Mouse (Mus musculus): ENCODE data around the gene Nrp2. TPM values are rescaled to one million over a fixed set of nuclear protein-coding genes. Genes with fewer than 3 reads are reported as not detected.

Nrp2 gene
- polyA plus RNA-seq, 1 experiment from 2014 or later: 29.3 TPM

GRCm38 (mm10) chr1:62718750-62719149 is 15.7 kb downstream of the Nrp2 start:
- no peak for ATAC-seq (ENCODE audit: low FRiP score)
- no peak overlapping the region for H3K4me3 ChIP-seq (ENCODE audit: low read depth, low read length)
- no peak for DNase-seq (ENCODE audit: low spot score)
- no peaks in the 10 kb centered on the region for H3K9me3 ChIP-seq (ENCODE audit: control insufficient read depth, low read length)
- H3K4me1 ChIP-seq (replicated peaks; ENCODE audit: control insufficient read depth, insufficient read depth, low read length): peaks cover 4% of the 10 kb centered on the region
- H3K9ac ChIP-seq (ENCODE audit: low read depth, low read length): no peak overlapping the region
- WGBS: 81% methylated on average over 8 of the region's 8 CpGs
- H3K27ac ChIP-seq (ENCODE audit: low read depth, low read length): no peak overlapping the region
- H3K36me3 ChIP-seq (ENCODE audit: control insufficient read depth, insufficient read depth, low read length): no peaks in the 10 kb centered on the region
- H3K4me2 ChIP-seq (replicated peaks; ENCODE audit: low read depth, low read length): no peak overlapping the region
- no peaks in the 10 kb centered on the region for H3K27me3 ChIP-seq (ENCODE audit: control insufficient read depth, insufficient read depth, low read length)

DNA sequence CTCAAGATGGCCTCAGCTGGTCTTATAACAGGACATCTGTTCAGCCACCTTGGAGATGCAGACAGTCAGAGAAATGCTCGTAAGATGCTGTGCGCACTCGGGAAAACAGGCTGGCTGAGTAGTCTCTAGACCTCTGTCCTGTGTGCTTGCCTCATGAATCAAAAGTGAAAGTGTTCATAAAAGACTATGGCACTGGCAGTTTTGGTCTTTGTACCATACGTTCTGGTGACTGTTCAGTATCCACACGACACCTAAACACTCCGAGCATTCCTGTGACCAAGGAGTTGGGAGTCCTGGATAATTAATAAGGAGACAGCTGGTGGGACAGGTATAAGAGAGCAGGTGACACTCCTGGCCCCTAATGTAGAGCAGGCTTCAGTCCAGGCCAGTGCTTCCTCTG is 16.7 kb downstream of the Nrp2 start:
- Histone ChIP-seq H3K9me3 (ENCODE audit: control insufficient read depth, low read length) (no peaks in the 10 kb centered on the region), H3K4me2 (replicated peaks; ENCODE audit: low read depth, low read length) (no peak overlapping the region), H3K4me1 (replicated peaks; ENCODE audit: control insufficient read depth, insufficient read depth, low read length) (peaks cover 4% of the 10 kb centered on the region), H3K27ac (ENCODE audit: low read depth, low read length) (no peak overlapping the region), H3K27me3 (ENCODE audit: control insufficient read depth, insufficient read depth, low read length) (no peaks in the 10 kb centered on the region), H3K9ac (ENCODE audit: low read depth, low read length) (no peak overlapping the region), H3K36me3 (ENCODE audit: control insufficient read depth, insufficient read depth, low read length) (no peaks in the 10 kb centered on the region), H3K4me3 (ENCODE audit: low read depth, low read length) (no peak overlapping the region)
- DNase-seq (ENCODE audit: low spot score): no peak
- no peak for ATAC-seq (ENCODE audit: low FRiP score)
- WGBS: 87% methylated on average over 6 of the region's 6 CpGs

GRCm38 (mm10) chr1:62720176-62720575 is 17.1 kb downstream of the Nrp2 start:
- ATAC-seq (ENCODE audit: low FRiP score): no peak
- H3K27me3 ChIP-seq (ENCODE audit: control insufficient read depth, insufficient read depth, low read length): no peaks in the 10 kb centered on the region

DNA sequence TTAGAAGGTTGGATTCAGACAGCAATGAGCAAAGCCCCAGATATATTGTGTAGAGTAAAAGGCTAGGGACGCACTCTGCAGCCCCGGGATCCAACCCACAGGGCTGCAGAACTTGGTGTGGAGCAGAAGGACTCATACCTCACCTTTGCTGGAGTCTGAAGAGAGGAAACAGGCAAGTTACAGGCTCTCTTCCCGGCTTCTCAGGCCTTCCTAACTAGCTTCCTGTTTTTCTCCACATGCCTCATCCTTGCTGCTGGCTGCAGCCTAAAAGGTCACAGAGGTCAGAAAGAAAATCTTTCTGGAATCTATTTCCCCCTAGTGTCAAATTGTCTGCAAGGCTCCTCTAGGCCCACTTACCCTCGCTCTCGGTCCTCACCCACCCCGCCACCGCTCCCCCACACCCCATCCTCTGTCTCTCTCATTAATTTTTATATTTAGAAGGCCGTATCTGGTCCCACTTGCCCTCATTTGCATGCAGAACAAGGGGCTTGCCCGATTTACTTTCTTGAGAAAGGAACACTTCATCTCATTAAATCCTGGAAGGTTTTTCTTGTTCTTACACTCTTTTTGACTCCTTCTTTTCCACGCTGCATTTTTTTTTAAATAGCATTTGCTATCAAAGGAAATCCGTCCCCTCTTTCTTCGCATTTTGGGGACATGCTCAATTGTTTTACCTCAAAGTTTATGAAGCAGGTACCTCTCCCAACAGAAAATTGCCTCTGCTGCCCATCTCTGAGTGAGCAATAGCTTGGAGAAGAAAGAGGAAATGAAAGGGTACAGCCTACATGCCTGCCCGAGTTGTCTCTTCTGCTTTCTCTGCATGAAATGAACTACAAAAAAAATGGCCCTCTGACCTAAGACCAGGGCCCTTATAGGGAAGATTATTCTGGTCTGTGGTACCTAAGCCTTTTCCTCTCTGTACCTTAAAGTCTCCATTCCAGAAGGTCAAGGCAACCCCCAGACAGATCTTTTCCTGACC is 17.9 kb downstream of the Nrp2 start:
- no peak overlapping the region for H3K4me2 ChIP-seq (replicated peaks; ENCODE audit: low read depth, low read length)
- no peak overlapping the region for H3K27ac ChIP-seq (ENCODE audit: low read depth, low read length)
- DNase-seq (ENCODE audit: low spot score) (no peak), ATAC-seq (ENCODE audit: low FRiP score) (no peak)
- no peak overlapping the region for H3K4me3 ChIP-seq (ENCODE audit: low read depth, low read length)
- H3K36me3 ChIP-seq (ENCODE audit: control insufficient read depth, insufficient read depth, low read length): no peaks in the 10 kb centered on the region
- 69% methylated on average over 13 of the region's 13 CpGs for WGBS
- H3K4me1 ChIP-seq (replicated peaks; ENCODE audit: control insufficient read depth, insufficient read depth, low read length): peaks cover 4% of the 10 kb centered on the region
- no peaks in the 10 kb centered on the region for H3K27me3 ChIP-seq (ENCODE audit: control insufficient read depth, insufficient read depth, low read length)
- no peaks in the 10 kb centered on the region for H3K9me3 ChIP-seq (ENCODE audit: control insufficient read depth, low read length)
- no peak overlapping the region for H3K9ac ChIP-seq (ENCODE audit: low read depth, low read length)

More at GRCm38 (mm10) chr1:62720176-62720575, 17.1 kb downstream of the Nrp2 start:
- no peak overlapping the region for H3K9ac ChIP-seq (ENCODE audit: low read depth, low read length)
- no peak for DNase-seq (ENCODE audit: low spot score)
- WGBS: 80% methylated on average over 3 of the region's 3 CpGs
- H3K36me3 ChIP-seq (ENCODE audit: control insufficient read depth, insufficient read depth, low read length): no peaks in the 10 kb centered on the region
- H3K4me1 ChIP-seq (replicated peaks; ENCODE audit: control insufficient read depth, insufficient read depth, low read length): peaks cover 4% of the 10 kb centered on the region
- no peaks in the 10 kb centered on the region for H3K9me3 ChIP-seq (ENCODE audit: control insufficient read depth, low read length)
- no peak overlapping the region for H3K27ac ChIP-seq (ENCODE audit: low read depth, low read length)
- H3K4me3 ChIP-seq (ENCODE audit: low read depth, low read length): no peak overlapping the region
- no peak overlapping the region for H3K4me2 ChIP-seq (replicated peaks; ENCODE audit: low read depth, low read length)

GRCm38 (mm10) chr1:62721706-62722187 is 18.7 kb downstream of the Nrp2 start:
- no peaks in the 10 kb centered on the region for H3K27me3 ChIP-seq (ENCODE audit: control insufficient read depth, insufficient read depth, low read length)
- no peak overlapping the region for H3K4me3 ChIP-seq (ENCODE audit: low read depth, low read length)
- DNase-seq (ENCODE audit: low spot score) (no peak), ATAC-seq (ENCODE audit: low FRiP score) (no peak)
- peaks cover 4% of the 10 kb centered on the region for H3K4me1 ChIP-seq (replicated peaks; ENCODE audit: control insufficient read depth, insufficient read depth, low read length)
- no peak overlapping the region for H3K9ac ChIP-seq (ENCODE audit: low read depth, low read length)
- H3K27ac ChIP-seq (ENCODE audit: low read depth, low read length): no peak overlapping the region
- no peaks in the 10 kb centered on the region for H3K9me3 ChIP-seq (ENCODE audit: control insufficient read depth, low read length)
- H3K36me3 ChIP-seq (ENCODE audit: control insufficient read depth, insufficient read depth, low read length): no peaks in the 10 kb centered on the region
- 79% methylated on average over 7 of the region's 7 CpGs for WGBS
- no peak overlapping the region for H3K4me2 ChIP-seq (replicated peaks; ENCODE audit: low read depth, low read length)

DNA sequence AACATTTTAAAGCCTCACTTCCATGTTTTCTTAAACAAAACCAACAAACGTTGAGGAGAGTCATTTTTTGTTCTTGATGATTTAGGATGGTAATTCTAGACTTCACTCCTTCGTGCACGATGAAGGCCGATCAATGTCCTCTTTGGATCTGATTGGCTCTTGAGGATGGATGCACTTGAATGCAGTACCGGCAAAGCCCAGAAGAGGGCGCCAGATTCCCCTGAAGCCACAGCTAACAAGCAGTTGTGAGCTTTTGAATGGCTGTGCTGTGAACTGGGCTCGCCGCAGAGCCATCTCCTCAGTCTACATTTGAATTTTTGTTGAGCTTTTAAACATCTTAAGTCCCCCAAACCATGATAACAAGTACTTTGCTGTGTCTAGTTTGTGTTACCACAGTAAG is 19.4 kb downstream of the Nrp2 start:
- Histone ChIP-seq H3K36me3 (ENCODE audit: control insufficient read depth, insufficient read depth, low read length) (no peaks in the 10 kb centered on the region), H3K27me3 (ENCODE audit: control insufficient read depth, insufficient read depth, low read length) (no peaks in the 10 kb centered on the region), H3K4me2 (replicated peaks; ENCODE audit: low read depth, low read length) (no peak overlapping the region), H3K4me1 (replicated peaks; ENCODE audit: control insufficient read depth, insufficient read depth, low read length) (peaks cover 4% of the 10 kb centered on the region; the same call in 1 of the 2 replicates), H3K9ac (ENCODE audit: low read depth, low read length) (no peak overlapping the region), H3K27ac (ENCODE audit: low read depth, low read length) (no peak overlapping the region), H3K9me3 (ENCODE audit: control insufficient read depth, low read length) (no peaks in the 10 kb centered on the region), H3K4me3 (ENCODE audit: low read depth, low read length) (no peak overlapping the region)
- ATAC-seq (ENCODE audit: low FRiP score) (no peak), DNase-seq (ENCODE audit: low spot score) (peak; percentile 63)
- 64% methylated on average over 8 of the region's 8 CpGs for WGBS

- Histone ChIP-seq H3K4me2 (replicated peaks; ENCODE audit: low read depth, low read length) (no peak overlapping the region), H3K9ac (ENCODE audit: low read depth, low read length) (no peak overlapping the region), H3K4me1 (replicated peaks; ENCODE audit: control insufficient read depth, insufficient read depth, low read length) (no peaks in the 10 kb centered on the region), H3K27me3 (ENCODE audit: control insufficient read depth, insufficient read depth, low read length) (no peaks in the 10 kb centered on the region), H3K4me3 (ENCODE audit: low read depth, low read length) (no peak overlapping the region), H3K9me3 (ENCODE audit: control insufficient read depth, low read length) (no peaks in the 10 kb centered on the region), H3K27ac (ENCODE audit: low read depth, low read length) (no peak overlapping the region), H3K36me3 (ENCODE audit: control insufficient read depth, insufficient read depth, low read length) (no peaks in the 10 kb centered on the region)
- DNase-seq (ENCODE audit: low spot score): no peak
- ATAC-seq (ENCODE audit: low FRiP score): no peak
- WGBS: 83% methylated on average over 5 of the region's 5 CpGs
Observed at GRCm38 (mm10) chr1:62723891-62724290, 20.8 kb downstream of the Nrp2 start.

DNA sequence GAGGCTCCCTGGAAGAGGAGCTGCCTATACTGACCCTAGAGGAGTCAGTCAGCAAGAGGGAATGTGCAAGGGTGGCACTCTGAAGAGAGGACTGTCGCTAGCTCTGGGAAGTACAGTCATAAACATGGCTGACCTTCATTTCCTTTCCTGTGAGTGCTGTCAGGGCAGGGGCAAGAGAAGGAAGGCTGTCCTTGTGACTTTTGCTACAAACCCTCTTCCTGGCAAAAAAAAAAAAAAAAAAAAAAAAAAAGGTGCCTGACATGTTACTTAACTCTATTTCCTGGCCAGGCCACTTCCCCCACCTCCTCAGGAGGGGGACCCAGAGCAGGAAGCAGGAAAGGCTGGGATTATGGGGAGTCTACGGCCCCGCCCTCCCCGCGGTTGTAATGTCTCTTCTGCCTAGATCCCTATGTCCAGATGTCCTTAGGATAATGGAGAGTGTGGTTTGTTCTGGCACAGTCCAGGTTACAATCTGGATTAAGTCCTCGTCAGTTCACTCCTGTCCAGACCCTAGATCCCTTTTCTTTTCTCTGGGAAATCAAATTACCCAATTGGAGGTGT is 21.5 kb downstream of the Nrp2 start:
- H3K4me1 ChIP-seq (replicated peaks; ENCODE audit: control insufficient read depth, insufficient read depth, low read length): no peaks in the 10 kb centered on the region

More for the DNA sequence above, 21.5 kb downstream of the Nrp2 start:
- ATAC-seq (ENCODE audit: low FRiP score) (no peak), DNase-seq (ENCODE audit: low spot score) (no peak)
- no peaks in the 10 kb centered on the region for H3K27me3 ChIP-seq (ENCODE audit: control insufficient read depth, insufficient read depth, low read length)
- H3K27ac ChIP-seq (ENCODE audit: low read depth, low read length): no peak overlapping the region
- 61% methylated on average over 6 of the region's 6 CpGs for WGBS
- H3K36me3 ChIP-seq (ENCODE audit: control insufficient read depth, insufficient read depth, low read length): no peaks in the 10 kb centered on the region
- no peak overlapping the region for H3K4me2 ChIP-seq (replicated peaks; ENCODE audit: low read depth, low read length)
- no peak overlapping the region for H3K4me3 ChIP-seq (ENCODE audit: low read depth, low read length)
- no peaks in the 10 kb centered on the region for H3K9me3 ChIP-seq (ENCODE audit: control insufficient read depth, low read length)
- no peak overlapping the region for H3K9ac ChIP-seq (ENCODE audit: low read depth, low read length)
